Mouse (Mus musculus): Measurements from ENCODE around the gene Anxa6. TPM values are rescaled to one million over a fixed set of nuclear protein-coding genes. Genes with fewer than 3 reads are reported as not detected.

Gene Anxa6
- polyA plus RNA-seq, 1 experiment: 30.1 TPM

GRCm38 (mm10) chr11:55057511-55057910 is 24.3 kb upstream of the Anxa6 start:
- 82% methylated on average over 3 of the region's 3 CpGs for WGBS
- H3K36me3 ChIP-seq (ENCODE audit: control insufficient read depth, insufficient read depth, low read length): no peaks in the 10 kb centered on the region; the same call in 1 of the 2 replicates
- no peak overlapping the region for H3K27ac ChIP-seq (ENCODE audit: insufficient read depth, low read depth, low read length)
- TF ChIP-seq POLR2A (IDR thresholded peaks at IDR 0.05; ENCODE audit: low read depth, low read length) (no peak), CTCF (IDR thresholded peaks at IDR 0.05; ENCODE audit: extremely low read depth, insufficient read length, insufficient replicate concordance, low read depth, low read length) (no peak)
- H3K4me3 ChIP-seq (ENCODE audit: low read depth, low read length): no peak overlapping the region
- no peaks in the 10 kb centered on the region for H3K4me1 ChIP-seq (ENCODE audit: control insufficient read depth, insufficient read depth, insufficient read length, low read length)
- H3K27me3 ChIP-seq (ENCODE audit: control insufficient read depth, insufficient read depth, low read length): no peaks in the 10 kb centered on the region

GRCm38 (mm10) chr11:55050837-55051510 is 17.7 kb upstream of the Anxa6 start:
- H3K27ac ChIP-seq (ENCODE audit: insufficient read depth, low read depth, low read length): no peak overlapping the region
- H3K4me3 ChIP-seq (ENCODE audit: low read depth, low read length): no peak overlapping the region
- no peaks in the 10 kb centered on the region for H3K36me3 ChIP-seq (ENCODE audit: control insufficient read depth, insufficient read depth, low read length)
- 76% methylated on average over 7 of the region's 7 CpGs for WGBS
- H3K27me3 ChIP-seq (ENCODE audit: control insufficient read depth, insufficient read depth, low read length): no peaks in the 10 kb centered on the region
- no peaks in the 10 kb centered on the region for H3K4me1 ChIP-seq (ENCODE audit: control insufficient read depth, insufficient read depth, insufficient read length, low read length)
- no peak for TF ChIP-seq CTCF (IDR thresholded peaks at IDR 0.05; ENCODE audit: extremely low read depth, insufficient read length, insufficient replicate concordance, low read depth, low read length)
- TF ChIP-seq POLR2A (IDR thresholded peaks at IDR 0.05; ENCODE audit: low read depth, low read length): no peak

- Histone ChIP-seq H3K4me1 (ENCODE audit: control insufficient read depth, insufficient read depth, insufficient read length, low read length) (no peaks in the 10 kb centered on the region), H3K27me3 (ENCODE audit: control insufficient read depth, insufficient read depth, low read length) (no peaks in the 10 kb centered on the region), H3K36me3 (ENCODE audit: control insufficient read depth, insufficient read depth, low read length) (no peaks in the 10 kb centered on the region), H3K4me3 (ENCODE audit: low read depth, low read length) (no peak overlapping the region), H3K27ac (ENCODE audit: insufficient read depth, low read depth, low read length) (no peak overlapping the region)
- 55% methylated on average over 5 of the region's 5 CpGs for WGBS
- TF ChIP-seq POLR2A (IDR thresholded peaks at IDR 0.05; ENCODE audit: low read depth, low read length): no peak
- TF ChIP-seq CTCF (IDR thresholded peaks at IDR 0.05; ENCODE audit: extremely low read depth, insufficient read length, insufficient replicate concordance, low read depth, low read length): peak; percentile 69
Observed at GRCm38 (mm10) chr11:55046600-55046999, 13.4 kb upstream of the Anxa6 start.

GRCm38 (mm10) chr11:55041348-55041747 is 8.1 kb upstream of the Anxa6 start:
- H3K27me3 ChIP-seq (ENCODE audit: control insufficient read depth, insufficient read depth, low read length): no peaks in the 10 kb centered on the region
- 88% methylated on average over 4 of the region's 4 CpGs for WGBS

GRCm38 (mm10) chr11:55039591-55039990 is 6.3 kb upstream of the Anxa6 start:
- TF ChIP-seq POLR2A (IDR thresholded peaks at IDR 0.05; ENCODE audit: low read depth, low read length) (no peak), CTCF (IDR thresholded peaks at IDR 0.05; ENCODE audit: extremely low read depth, insufficient read length, insufficient replicate concordance, low read depth, low read length) (peak; percentile 93)
- 4% methylated on average over 9 of the region's 9 CpGs for WGBS
- Histone ChIP-seq H3K36me3 (ENCODE audit: control insufficient read depth, insufficient read depth, low read length) (no peaks in the 10 kb centered on the region), H3K27me3 (ENCODE audit: control insufficient read depth, insufficient read depth, low read length) (no peaks in the 10 kb centered on the region), H3K4me1 (ENCODE audit: control insufficient read depth, insufficient read depth, insufficient read length, low read length) (no peaks in the 10 kb centered on the region), H3K27ac (ENCODE audit: insufficient read depth, low read depth, low read length) (no peak overlapping the region), H3K4me3 (ENCODE audit: low read depth, low read length) (no peak overlapping the region)

More at GRCm38 (mm10) chr11:55041348-55041747, 8.1 kb upstream of the Anxa6 start:
- TF ChIP-seq CTCF (IDR thresholded peaks at IDR 0.05; ENCODE audit: extremely low read depth, insufficient read length, insufficient replicate concordance, low read depth, low read length): peak; percentile 42; the same call in 1 of the 2 replicates
- no peak for TF ChIP-seq POLR2A (IDR thresholded peaks at IDR 0.05; ENCODE audit: low read depth, low read length)
- Histone ChIP-seq H3K36me3 (ENCODE audit: control insufficient read depth, insufficient read depth, low read length) (no peaks in the 10 kb centered on the region), H3K27ac (ENCODE audit: insufficient read depth, low read depth, low read length) (no peak overlapping the region), H3K4me3 (ENCODE audit: low read depth, low read length) (no peak overlapping the region), H3K4me1 (ENCODE audit: control insufficient read depth, insufficient read depth, insufficient read length, low read length) (no peaks in the 10 kb centered on the region)

GRCm38 (mm10) chr11:55036601-55037000 is 3.4 kb upstream of the Anxa6 start:
- H3K4me1 ChIP-seq (ENCODE audit: control insufficient read depth, insufficient read depth, insufficient read length, low read length): peaks cover 7% of the 10 kb centered on the region

GRCm38 (mm10) chr11:55032286-55032685 is 959 bp downstream of the Anxa6 start:
- peak overlapping the region; percentile 96 for H3K4me3 ChIP-seq (ENCODE audit: low read depth, low read length)
- no peaks in the 10 kb centered on the region for H3K36me3 ChIP-seq (ENCODE audit: control insufficient read depth, insufficient read depth, low read length)
- no peak for TF ChIP-seq CTCF (IDR thresholded peaks at IDR 0.05; ENCODE audit: extremely low read depth, insufficient read length, insufficient replicate concordance, low read depth, low read length)
- TF ChIP-seq POLR2A (IDR thresholded peaks at IDR 0.05; ENCODE audit: low read depth, low read length): no peak
- H3K4me1 ChIP-seq (ENCODE audit: control insufficient read depth, insufficient read depth, insufficient read length, low read length): peaks cover 23% of the 10 kb centered on the region
- WGBS: 29% methylated on average over 5 of the region's 5 CpGs
- H3K27ac ChIP-seq (ENCODE audit: insufficient read depth, low read depth, low read length): peak overlapping the region; percentile 72
- peaks cover 4% of the 10 kb centered on the region; the same call in 1 of the 2 replicates for H3K27me3 ChIP-seq (ENCODE audit: control insufficient read depth, insufficient read depth, low read length)

More at GRCm38 (mm10) chr11:55036601-55037000, 3.4 kb upstream of the Anxa6 start:
- Histone ChIP-seq H3K27ac (ENCODE audit: insufficient read depth, low read depth, low read length) (no peak overlapping the region), H3K27me3 (ENCODE audit: control insufficient read depth, insufficient read depth, low read length) (0 out of 2 replicates have a peak, but pooled peaks cover 4% of the 10 kb centered on the region), H3K4me3 (ENCODE audit: low read depth, low read length) (no peak overlapping the region), H3K36me3 (ENCODE audit: control insufficient read depth, insufficient read depth, low read length) (no peaks in the 10 kb centered on the region)
- TF ChIP-seq POLR2A (IDR thresholded peaks at IDR 0.05; ENCODE audit: low read depth, low read length) (no peak), CTCF (IDR thresholded peaks at IDR 0.05; ENCODE audit: extremely low read depth, insufficient read length, insufficient replicate concordance, low read depth, low read length) (no peak)
- WGBS: 33% methylated on average over 3 of the region's 3 CpGs

Measured in small intestine, adult 2 months (tissue).